In the genomic region with DNA sequence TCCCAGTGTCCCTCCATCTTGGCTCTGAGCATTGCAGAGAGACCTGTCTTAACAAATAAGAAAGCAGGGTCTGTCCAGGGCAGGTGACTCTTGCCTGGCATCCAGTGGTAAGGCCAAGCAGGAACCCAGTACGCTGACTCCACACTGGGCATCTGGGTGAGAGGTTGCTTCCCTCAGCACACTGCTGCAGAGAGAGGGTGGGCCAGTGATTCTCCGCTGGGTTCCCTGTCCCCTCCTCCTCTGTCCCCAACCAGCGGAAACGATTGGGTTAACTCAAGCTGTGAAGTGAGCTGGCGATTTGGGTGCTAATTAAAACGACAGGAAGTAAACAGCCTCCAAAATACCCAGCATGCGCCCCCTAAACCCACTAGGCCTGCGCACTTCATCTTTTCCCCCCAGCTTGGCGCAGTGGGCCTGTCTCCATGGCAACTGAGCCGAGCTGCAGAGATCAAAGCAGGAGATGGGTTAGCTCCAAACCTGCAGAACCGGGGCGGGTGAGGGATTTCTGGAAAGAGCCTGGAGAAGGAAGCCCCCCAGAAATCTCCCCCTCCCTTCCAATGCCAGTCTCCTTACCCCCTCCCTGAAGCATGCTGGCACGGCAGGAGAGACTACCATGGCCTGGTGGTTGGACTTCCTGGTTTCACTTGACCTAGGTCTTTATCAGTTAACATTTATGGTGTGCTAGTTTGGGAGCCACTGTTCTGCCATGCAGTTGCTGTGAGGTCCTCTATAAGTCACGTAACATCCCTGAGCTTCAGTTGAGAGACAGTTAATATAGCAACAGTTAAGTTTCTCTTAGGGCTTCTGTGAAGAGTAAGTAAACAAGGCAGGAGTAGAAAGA, we compare ENCODE assay signal across 8 mouse cellular contexts. TPM values are rescaled to one million over a fixed set of nuclear protein-coding genes. Genes with fewer than 3 reads are reported as not detected.
DNase-seq lines count a peak whose midpoint lies in the region; ATAC-seq lines count a peak whose summit lies in the region.

No protein-coding gene starts in this region.

- 5% methylated on average over 14 of the region's 14 CpGs for WGBS in forebrain, embryonic 12.5 days

- H3K36me3 ChIP-seq in forebrain, embryonic 12.5 days (replicated peaks): no peaks in the 10 kb centered on the region
- H3K36me3 ChIP-seq in megakaryocyte, embryonic 14.5 days (replicated peaks; ENCODE audit: low read length): no peaks in the 10 kb centered on the region

- peak overlapping the region; percentile 62 for H3K27ac ChIP-seq in forebrain, embryonic 12.5 days

- H3K4me3 ChIP-seq in forebrain, embryonic 12.5 days (replicated peaks): peak overlapping the region; percentile 24
- H3K4me3 ChIP-seq in megakaryocyte, embryonic 14.5 days (replicated peaks): peak overlapping the region; percentile 16

- H3K4me2 ChIP-seq in forebrain, embryonic 12.5 days: peak overlapping the region; percentile 51

- peaks cover 29% of the 10 kb centered on the region for H3K4me1 ChIP-seq in forebrain, embryonic 12.5 days
- peaks cover 22% of the 10 kb centered on the region for H3K4me1 ChIP-seq in megakaryocyte, embryonic 14.5 days

- peak overlapping the region; percentile 29; the same call in 1 of the 2 replicates for H3K9ac ChIP-seq in forebrain, embryonic 12.5 days

- H3K27me3 ChIP-seq in forebrain, embryonic 12.5 days: peaks cover 9% of the 10 kb centered on the region
- peaks cover 84% of the 10 kb centered on the region for H3K27me3 ChIP-seq in megakaryocyte, embryonic 14.5 days (replicated peaks)

- peak; percentile 91 for ATAC-seq in forebrain, embryonic 12.5 days (ENCODE audit: low FRiP score)

- no peaks in the 10 kb centered on the region for H3K9me3 ChIP-seq in forebrain, embryonic 12.5 days
- H3K9me3 ChIP-seq in megakaryocyte, embryonic 14.5 days: no peaks in the 10 kb centered on the region

- DNase-seq in CD8-positive naive resting alpha-beta T cell, adult 2 months (ENCODE audit: low read depth in 2 of 2, low spot score in 2 of 2): peak; percentile 20 to 37
- peak; percentile 31 to 42 for DNase-seq in adrenal gland, postnatal 36 days
- DNase-seq in layer of hippocampus, adult 11-12 months (ENCODE audit: low spot score): peak; percentile 87
- peak; percentile 86 for DNase-seq in right cerebral cortex, postnatal 14 days
- DNase-seq in heart, adult 18-20 months: no peak
- no peak for DNase-seq in heart, adult 8-10 months (ENCODE audit: low spot score)

RNA-seq across cellular contexts. Expression of a gene that starts 9.5 kb away (rescaled TPM):
- 10 to 100 TPM; 29.0 to 34.4 TPM for total RNA-seq in adrenal gland, postnatal 36 days (2021)
- polyA plus RNA-seq in forebrain, embryonic 12.5 days (2016; fragmentation: Nextera tagmentation; extraction: Ambion mirVana): 13.2 and 14.3 TPM in 2 replicates
- 3.1 and 5.4 TPM in 2 replicates for polyA plus RNA-seq in megakaryocyte, embryonic 14.5 days (2012; ENCODE audit: insufficient read depth, low replicate concordance)
- 10 to 100 TPM; 10.3 to 16.2 TPM for total RNA-seq in heart, adult 18-20 months (2021)
- 10 to 100 TPM; 12.2 to 24.8 (median 14.4) TPM for total RNA-seq in heart, adult 8-10 months (2022)

Comparison
In these comparisons a context has a peak if more than half of its experiments do, and no peak if none do; other contexts are left out.
1. DNase-seq: peak in CD8-positive naive resting alpha-beta T cell, adult 2 months (2 of 2), adrenal gland, postnatal 36 days (2 of 2), layer of hippocampus, adult 11-12 months (single experiment) and right cerebral cortex, postnatal 14 days (single experiment); none in heart, adult 18-20 months (0 of 2) and heart, adult 8-10 months (single experiment).